Mouse (Mus musculus) cerebellum, postnatal 25 days (tissue): Measurements from ENCODE around the gene Olfr523.
"Not testable (repeated sequence)": the region's sequence is repeated elsewhere in the genome, so short reads cannot be mapped to it uniquely, and the experiment has no call there.

Source experiments
- DNase-seq, 2 experiments: peaks; one replicate each; pipeline ENCODE4 v3.0.0; 2021; ENCODE audit warnings: mixed read lengths in 2 of 2

Olfr523 gene

DNA sequence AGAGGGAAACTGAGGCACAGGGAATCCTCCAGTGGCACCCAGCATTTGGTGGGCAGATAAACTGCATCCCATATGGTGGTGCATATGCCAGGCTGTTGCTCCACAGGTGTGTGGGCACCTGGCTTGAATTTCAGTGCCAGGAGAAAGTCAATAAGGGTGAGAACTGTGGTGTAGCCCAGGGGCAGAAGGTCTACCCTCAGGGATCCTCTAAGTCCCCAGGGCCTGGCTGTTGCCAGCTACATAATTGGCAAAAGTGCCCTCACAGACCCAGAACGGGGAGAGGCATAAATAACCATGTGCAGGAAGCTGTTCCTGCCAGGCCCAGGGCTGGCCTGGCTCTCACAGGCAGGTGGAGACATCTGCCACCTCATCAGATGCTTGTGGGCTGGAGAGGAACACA lies at the start of gene Olfr523:
TSS of gene Olfr523 (plus strand) at position 282 of the 400 bp plus-strand sequence.
- peak; percentile 57 to 63 for DNase-seq

DNA sequence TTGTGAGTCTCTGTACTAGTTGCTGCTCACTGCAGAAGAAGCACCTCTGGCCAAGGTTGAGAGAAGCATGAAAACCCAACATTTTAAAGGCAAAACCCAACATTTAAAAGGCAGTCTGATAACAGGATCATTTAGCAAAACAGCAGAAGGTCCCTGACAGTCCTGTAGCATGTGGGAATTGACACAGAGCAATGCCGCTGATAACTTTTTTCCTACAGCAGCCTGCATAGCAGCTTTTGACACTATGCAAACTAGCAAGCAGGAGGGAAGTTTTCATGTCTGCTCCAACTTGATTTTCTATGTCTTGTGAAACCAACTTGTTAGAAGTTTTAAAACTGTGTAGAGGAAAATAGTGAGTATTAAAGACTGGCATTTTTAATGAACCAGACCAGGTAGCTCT lies 48.6 kb upstream of the Olfr523 start:
- DNase-seq, result no peak

DNA sequence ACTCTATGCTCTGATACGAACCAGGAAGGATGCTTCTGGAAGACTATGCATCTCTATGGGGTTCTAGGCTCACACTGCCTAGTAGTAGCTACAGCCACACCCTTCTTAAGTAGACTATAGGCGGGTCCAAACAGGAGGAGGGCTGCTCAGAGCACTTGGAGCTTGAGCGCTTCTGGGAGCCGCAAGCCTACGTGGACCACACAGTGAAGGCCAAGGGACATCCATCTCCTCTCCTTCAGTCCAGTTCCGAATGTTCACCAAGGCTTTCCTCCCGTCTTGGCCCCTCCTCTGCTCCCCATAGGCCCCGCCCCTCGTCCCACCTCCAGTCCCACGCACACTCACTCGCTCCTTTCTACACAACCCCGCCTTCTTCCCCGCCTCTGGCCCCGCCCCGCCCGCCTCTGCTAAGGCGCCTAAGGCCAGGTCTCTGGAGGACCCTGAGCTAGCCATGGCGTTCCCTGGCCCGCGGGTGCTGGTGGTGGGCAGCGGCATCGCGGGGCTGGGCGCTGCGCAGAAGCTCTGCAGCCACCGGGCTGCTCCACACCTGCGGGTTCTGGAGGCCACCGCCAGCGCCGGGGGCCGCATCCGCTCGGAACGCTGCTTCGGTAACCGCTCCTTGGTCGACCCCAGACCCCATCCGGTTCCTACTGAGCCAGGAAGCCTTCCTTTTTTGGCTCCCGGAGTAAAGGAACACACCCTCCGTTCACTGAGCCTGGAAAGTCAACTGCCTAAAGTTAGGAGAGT lies 47.6 kb upstream of the Olfr523 start:
- peak; percentile 92 to 97 for DNase-seq

DNA sequence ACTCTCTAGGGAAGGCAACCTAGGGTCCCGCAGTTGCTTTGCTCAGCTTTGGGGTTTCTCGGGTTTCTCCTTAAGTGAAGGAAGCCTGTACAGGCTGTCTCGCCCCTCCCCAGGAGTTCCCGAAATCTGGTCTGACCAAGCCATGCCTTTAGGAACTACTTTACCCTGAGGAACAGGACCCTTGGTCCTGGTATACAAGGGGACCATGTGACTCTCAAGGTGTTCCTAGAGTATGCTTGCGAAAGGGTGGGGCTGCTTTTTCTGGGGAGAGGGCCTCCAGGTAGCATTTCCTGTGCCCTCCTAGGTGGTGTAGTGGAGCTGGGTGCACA lies 47.0 kb upstream of the Olfr523 start:
- DNase-seq, result no peak

DNA sequence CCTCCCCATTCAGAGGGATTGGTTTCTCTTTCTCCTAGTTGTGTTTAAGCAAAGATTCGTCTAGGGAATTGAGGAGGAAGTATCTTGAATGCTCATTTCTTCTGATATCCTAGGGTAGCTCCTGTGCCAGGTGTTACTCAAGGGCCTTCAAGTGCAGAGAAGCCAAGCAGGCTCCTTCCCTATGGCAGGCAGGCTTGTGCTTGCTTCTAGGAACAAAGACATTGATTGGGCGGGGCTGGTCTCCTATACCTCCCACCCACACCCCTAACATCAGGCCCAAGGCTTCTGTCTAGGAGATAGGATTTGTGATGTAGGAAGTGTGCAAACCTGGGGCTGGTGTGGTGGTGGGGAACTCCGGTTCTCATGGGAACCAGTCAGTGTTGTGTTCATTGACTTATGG lies 46.1 kb upstream of the Olfr523 start:
- no peak for DNase-seq

DNA sequence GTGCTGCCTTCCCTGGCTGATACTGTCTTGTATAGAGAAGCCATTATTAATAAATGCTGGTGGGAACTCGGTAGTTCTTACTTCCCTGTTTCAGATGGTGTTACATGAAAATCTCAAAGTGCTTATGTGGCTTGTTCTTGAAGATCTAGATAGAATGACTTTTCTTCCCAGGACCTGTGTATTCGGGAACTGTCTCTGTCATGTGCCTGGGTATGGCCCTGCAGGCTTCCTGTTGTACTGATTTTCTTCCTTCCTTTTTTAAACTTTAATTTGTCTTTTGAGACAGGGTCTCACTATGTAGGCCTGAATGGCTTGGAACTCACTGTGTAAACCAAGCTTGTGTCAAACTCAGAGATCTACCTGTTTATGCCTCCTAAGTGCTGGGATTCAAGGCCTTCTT lies 45.1 kb upstream of the Olfr523 start:
- no peak for DNase-seq

DNA sequence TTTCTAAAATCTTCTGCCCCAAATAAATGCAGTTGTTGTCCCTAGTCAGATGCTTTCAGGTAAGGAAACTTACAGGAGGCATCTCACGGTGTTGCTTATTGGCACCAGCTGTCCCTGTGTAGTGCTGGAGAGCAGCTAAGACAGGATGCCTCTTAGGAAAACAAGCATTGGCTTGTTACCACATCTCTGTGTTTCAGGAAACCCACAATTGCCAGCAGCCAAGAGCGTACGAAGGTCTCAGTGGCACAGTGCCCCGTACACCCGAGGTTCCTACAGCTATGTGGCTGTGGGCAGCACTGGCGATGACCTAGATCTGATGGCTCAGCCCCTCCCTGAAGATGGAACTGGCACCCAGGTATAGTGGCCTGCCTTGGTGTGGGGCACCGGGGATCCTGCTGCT lies 40.8 kb upstream of the Olfr523 start:
- DNase-seq, result not testable (repeated sequence)

DNA sequence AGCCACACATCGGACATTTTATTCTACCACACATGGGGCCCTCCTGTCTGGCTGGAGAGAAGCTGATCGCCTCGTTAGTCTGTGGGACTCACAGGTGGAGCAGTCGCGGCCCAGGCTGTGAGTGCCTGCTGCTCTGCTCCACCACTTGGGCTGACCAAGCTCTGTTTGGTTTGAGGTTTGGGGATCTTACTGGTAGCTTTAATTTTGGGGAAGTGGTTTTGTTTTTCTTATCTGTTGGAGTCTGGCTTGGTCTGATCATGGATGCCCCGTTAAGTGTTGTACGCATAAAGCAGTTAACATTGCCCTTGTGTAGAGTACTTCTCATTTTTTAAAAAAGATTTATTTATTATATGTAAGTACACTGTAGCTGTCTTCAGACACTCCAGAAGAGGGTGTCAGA lies 39.0 kb upstream of the Olfr523 start:
- DNase-seq, result not testable (repeated sequence)

DNA sequence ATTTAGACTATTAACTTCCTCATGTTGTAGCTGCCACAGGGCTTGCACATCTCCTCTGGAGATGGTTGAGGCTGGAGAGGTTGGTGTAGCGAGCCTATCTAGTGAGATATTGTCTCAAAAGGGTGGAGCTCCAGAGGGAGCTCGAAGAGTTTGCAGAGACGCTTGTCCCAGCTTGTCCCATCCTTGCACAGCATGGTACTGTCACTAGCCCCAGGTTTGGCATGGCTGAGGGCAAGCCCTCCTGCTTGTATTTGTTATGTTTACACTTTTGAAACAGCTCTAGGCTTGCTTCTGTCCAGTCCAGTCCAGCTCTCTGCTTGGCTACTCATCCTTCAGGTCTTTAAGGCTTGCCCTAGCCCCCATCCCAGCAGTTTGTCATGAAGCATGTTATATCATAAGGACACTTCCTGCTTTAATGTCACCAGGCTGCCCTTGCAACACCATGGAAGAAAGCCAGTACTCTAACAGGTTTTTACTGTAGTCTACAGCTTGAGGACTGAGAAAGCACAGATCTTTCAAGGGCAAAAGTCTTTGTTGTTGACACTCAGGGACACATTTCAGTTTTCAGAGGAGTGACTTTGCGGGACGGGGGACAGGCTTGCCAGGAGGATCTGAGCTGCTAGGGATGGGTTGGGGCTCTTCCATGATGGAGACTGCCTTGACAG lies 37.8 kb upstream of the Olfr523 start:
- DNase-seq, result no peak

DNA sequence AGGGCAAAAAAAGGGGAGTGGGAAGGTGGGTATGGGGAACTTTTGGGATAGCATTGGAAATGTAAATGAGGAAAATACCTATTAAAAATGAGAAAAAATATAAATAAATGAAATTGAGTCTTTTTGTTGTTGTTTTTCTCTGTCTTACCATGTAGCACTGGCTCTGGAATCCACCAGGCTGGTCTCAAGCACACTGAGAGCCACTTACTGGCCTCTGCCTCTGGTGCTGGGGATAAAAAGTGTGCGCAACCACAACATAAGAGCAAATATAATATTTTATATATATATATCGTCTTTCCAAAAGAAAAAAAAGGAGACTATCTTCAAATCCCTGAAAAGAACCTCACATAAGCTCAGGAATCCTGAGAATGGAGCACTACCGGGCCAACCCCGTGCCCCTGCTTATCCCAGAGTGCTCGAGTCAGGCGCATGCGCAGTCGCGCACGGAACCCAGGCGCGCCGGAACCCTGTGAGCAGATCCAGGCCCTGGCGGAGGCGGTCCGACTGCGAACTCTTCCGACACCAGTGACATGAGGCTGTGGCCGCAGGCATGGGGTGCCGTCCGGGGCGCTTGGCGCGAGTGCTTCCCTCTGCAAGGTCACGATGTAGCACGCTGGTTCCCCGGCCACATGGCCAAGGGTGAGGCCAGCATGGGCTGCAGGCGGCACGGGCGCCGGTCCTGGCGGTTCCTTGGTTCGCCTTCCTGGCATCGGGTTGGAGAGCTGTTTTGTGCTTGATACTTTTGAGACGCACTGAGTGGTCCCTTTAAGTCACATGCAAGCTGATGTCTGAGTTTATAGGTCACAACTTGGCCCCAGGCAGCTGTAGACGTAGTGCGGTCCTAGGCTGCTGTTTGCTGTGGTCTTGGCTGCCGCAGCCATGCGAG lies 35.6 kb upstream of the Olfr523 start, which contains the start of gene Mtg1:
TSS of gene Mtg1 (plus strand) at position 430 of the 886 bp plus-strand sequence.
- DNase-seq, result peak; percentile 98 to 99

DNA sequence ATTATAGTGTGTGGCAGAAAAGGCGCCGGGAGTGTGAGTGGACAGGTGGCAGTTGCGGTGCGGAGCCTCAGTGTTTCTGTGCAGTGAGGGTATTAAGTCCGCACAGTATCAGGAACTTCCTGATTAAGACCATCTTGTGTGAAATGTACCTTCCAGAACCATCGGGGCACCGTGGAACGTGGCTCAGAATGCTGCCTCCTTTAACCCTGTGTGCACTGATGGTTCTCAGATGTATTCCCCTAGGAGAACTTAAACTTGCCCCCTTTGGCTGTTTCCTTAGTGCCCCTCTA lies 35.1 kb upstream of the Olfr523 start:
- DNase-seq, result no peak

DNA sequence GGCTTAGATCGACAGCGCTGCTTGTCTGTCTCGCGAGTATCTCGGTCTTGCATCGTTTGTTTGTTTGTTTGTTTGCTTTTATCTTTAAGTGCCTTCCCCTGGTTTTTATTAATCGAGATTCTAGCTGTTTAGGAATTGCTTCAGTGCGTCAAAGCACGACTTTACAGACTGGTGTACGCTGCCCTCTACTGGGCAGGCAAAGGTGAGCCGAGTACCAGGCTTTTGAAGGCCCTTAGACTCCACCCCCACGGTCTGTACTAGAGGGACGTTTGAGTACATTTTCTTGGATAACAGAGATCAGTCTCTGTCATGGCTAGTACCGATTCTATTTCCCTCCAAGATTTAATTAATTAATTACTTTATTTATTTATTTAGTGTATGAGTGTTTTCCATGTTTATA lies 31.7 kb upstream of the Olfr523 start:
- peak; percentile 72 to 84 for DNase-seq

DNA sequence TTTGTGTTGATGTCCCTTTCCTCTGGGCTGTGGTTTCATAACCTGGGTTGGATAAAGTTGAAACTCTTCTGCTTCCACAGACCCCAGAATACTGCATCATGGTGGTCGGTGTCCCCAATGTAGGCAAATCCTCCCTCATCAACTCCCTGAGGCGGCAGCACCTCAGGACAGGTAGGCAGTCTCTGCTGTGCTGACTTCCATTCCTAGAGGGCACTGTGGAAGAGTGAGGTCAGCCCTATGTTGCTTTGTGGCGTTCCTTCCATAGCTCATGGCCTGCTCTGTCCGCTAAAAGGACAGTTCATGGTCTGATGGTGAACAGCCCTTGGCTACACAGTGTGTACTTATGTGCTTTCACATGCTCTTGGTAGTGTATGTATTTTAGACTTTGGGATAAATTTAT lies 28.5 kb upstream of the Olfr523 start:
- peak in 1 of 2 experiments; percentile 19 for DNase-seq

DNA sequence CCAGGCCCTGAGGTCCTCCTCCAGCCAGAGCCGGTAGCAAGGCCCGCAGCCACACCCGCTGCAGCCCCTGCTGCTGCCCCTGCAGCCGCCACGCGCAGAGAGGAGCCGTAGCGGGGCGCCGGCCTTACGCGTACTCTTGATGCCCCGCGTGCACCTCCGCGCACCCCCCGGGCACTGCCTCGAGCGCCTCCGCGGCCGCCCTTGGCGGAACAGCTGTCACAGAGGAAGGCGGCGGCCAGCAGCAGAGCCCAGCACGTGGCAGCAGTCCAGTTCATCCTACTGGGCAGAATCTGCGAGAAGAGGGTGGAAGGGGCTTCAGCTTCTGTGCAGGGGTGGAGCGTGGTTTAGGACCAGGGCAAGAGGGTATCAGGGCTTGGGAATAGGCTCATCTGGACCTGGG lies 19.6 kb upstream of the Olfr523 start:
- DNase-seq, result peak; percentile 75 to 79

DNA sequence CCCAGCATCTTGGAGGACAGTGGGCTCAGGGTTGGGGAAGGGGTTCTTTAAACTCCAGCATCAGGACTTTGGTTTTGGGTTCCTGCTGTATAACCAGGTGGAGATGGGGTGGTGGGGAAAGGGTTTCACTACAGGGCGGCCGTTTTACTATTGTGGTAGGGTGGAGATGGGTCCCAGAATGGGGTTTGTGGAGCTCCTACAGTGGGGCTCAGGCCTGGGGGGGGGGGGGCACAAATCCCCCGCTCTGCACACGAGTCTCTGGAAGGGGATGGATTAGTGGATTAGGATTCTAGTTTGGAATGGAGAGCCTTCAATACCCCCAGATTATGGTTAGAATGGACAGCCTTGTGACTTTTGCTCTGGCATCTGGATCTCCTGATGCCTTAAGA lies 19.2 kb upstream of the Olfr523 start:
- no peak for DNase-seq

DNA sequence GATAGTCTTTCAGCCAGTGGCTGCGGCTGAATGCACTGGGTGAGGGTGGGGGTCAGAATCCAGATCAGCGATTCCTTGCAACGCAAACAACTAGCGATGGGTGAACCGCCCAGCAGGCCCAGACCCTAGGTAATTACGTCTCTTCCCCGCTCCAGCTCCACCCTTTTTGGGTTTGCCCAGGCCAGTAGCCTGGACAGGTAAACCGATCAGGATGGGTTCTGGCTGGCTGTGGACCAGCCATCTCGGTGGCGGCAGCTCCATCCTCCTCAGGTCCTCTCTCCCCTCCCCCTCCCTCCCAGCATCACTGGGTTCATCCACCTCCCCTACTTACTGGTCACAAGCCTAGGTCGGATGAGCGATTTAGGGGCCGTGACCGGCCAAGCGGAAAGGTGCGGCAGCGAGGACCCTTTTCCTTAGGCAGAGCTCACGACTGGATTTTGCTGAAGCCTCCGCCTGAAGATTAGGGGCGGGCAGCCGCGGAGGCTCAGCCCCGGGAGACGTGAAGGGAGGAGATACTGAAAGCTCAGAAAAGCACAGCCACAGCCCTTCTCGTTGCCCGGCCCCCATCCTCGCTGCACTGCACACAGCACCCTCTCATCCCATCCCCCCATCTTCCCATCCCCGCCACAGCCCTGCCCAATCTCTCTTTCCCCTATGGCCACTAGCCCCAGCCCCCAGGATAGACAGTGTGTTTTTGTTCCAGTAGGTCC lies 18.6 kb upstream of the Olfr523 start, which contains the start of gene Sprn:
TSS of gene Sprn (minus strand) at position 660 of the 710 bp plus-strand sequence.
- peak; percentile 82 to 84 for DNase-seq

DNA sequence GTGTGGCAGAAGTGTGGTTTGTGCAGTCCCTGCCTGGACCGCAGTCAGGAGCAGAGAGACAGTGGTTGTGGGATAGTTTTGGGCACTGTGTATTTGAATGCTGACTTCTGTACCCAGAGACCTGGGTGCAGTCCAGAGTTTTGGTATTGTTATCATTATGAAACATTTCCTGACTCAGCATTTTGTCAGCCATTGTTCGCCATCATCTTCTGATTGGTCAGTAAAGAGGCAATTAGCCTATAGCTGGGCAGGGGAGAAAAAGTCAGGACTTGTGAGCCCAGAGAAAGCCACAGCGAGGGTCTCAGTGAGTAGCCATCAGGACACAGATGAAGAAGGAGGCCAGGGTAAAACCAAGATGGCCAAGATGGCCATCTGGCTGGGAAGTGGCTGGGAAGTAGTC lies 12.7 kb upstream of the Olfr523 start:
- DNase-seq, result no peak

DNA sequence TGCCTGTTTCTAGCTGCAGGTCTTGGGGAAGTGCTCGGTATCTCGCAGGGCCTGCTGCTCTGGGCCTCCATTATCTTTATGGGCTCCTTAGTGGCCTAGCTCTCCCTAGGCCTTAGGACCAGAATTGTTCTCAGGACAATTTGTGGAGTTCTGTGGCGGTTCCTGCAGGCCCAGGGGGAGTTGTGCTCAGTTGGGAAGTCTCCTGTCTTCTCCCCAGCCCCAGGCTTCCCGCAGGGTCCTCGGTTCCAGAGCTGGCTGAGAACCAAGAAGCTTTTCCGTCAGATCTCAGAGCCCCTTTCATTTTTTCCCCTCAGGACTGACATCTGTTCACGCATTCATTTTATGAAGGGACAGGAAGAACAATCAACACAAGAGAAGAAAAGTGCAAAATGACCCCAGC lies 8.4 kb upstream of the Olfr523 start, which contains the start of gene Olfr522:
TSS of gene Olfr522 (minus strand) at position 101 of the 400 bp plus-strand sequence.
- no peak for DNase-seq

DNA sequence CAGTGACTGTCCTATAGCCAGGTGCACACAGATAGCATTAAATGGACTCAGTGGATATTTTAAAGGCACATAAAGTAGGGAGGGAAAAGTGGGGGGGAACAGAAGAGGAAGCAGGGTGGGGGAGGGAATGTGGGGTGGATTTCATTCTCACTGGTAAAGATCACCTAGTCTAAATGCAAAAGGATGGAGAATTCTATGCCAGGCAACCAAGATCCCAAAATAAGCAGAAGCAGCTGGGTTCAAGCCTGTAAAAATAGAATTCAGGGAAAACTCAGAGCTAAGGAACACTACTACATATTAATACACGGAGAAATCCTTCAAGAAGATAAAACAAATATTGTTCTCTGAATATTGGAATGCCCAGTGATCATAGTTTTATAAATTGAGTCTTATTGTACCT lies 5.1 kb upstream of the Olfr523 start:
- DNase-seq, result no peak

DNA sequence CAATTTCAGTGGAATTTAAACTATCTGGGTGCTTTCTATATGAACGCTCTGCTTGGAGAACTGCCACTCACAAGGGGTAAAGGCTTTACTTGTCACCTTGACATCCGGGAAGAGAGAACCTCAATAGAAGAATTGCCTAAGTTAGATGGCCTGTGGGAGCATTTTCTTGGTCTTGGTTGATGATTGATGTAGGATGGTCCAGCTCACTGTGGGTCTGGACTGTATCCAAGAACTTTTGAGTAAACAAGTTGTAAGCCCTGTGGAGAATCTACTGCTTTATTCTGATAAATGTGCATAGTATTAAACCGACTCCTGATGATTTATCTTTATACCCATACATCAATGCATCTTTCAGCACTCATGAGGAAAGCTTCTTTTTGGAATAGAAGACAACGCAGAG lies 3.6 kb upstream of the Olfr523 start:
- no peak for DNase-seq

DNA sequence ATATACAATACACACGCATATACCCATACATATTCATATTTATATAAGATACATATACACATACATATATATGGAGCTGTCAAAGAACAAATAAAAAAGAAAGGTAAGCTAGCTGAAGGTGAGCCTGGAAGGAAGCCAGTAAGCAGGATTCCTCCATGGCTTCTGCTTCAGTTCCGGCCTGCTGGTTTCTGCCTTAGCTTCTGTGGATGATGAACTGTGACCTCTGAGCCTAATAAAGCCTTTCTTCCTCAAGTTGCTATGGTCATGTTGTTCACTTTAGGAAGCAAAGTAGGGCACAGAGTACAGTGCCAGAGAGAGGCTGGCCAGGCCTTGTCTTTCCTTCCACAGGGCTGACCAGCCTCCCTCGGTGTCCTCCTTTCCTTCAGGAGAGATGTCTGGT lies 2.2 kb upstream of the Olfr523 start:
- DNase-seq, result no peak

DNA sequence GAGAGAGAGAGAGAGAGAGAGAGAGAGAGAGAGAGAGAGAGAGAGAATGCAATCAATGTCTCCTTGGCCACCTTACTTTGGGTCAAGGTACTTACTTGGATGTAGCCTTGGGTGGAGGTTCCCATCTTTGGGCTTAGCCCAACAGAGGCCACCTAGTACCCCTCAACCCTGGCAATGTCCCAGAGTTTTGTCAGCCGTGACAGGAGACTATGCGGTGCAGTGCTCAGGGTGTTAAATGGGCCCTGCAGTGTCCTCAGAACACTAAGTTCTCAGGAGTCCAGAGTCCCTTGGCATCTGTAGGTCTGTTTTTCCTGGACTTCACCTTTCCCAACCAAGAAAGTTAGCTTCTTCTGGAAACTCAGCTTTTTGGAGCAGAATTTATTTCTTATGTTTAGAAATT lies 6.2 kb downstream of the Olfr523 start:
- no peak for DNase-seq

DNA sequence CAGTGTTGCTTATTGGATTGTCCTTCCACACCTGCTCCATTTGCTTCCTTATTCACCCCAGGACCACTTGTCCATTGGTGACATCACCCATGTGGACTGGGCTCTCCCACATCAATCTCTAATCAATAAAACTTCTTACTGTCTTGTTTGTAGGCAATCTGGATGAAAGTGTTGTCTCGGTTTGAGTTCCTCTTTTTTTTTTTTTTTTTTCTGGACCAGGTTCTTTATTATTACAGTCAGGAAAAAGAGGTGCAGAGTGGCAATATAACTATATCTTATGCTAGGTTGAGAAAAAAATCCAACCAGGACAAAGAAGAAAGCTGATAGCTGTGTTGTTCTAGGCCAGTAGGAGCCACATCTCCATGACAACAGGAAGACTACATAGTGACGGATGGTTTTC lies 7.7 kb downstream of the Olfr523 start:
- no peak for DNase-seq
